In genomic region chr2:31870683-31871082, GRCm38 (mm10) we compare ENCODE assay signal across 17 mouse cellular contexts. TPM values are rescaled to one million over a fixed set of nuclear protein-coding genes. Genes with fewer than 3 reads are reported as not detected.
"Had no signal": no experiment of that assay in that cellular context is flagged by ENCODE, and none has a peak within 500 bp of the region (broad histone marks: within the 10 kb centered on the region; RNA-seq: fewer than 3 reads in every experiment).

No protein-coding gene starts in this region.

- H3K27ac ChIP-seq: neural tube, embryonic 12.5 days; neural tube, embryonic 13.5 days; stomach, embryonic 15.5 days; stomach, postnatal 0 days had no signal

- H3K36me3 ChIP-seq: neural tube, embryonic 12.5 days; neural tube, embryonic 13.5 days; stomach, embryonic 15.5 days had no signal

- H3K4me3 ChIP-seq: neural tube, embryonic 12.5 days; neural tube, embryonic 13.5 days; stomach, embryonic 15.5 days had no signal

- H3K9ac ChIP-seq: neural tube, embryonic 12.5 days; neural tube, embryonic 13.5 days; stomach, embryonic 15.5 days had no signal

- H3K9me3 ChIP-seq: neural tube, embryonic 12.5 days; neural tube, embryonic 13.5 days; stomach, embryonic 15.5 days had no signal

- H3K4me1 ChIP-seq: stomach, embryonic 15.5 days had no signal

- DNase-seq: retina, postnatal 1 day; right cerebral cortex, adult 18-20 months; right cerebral cortex, postnatal 14 days; right cerebral cortex, postnatal 25 days; right cerebral cortex, postnatal 4 days; spleen, adult 18-20 months; thymus, adult 18-20 months; thymus, adult 2 months; thymus, postnatal 14 days; thymus, postnatal 25 days; thymus, postnatal 36 days; thymus, postnatal 4 days had no signal

- H3K27me3 ChIP-seq: neural tube, embryonic 12.5 days; neural tube, embryonic 13.5 days had no signal

- H3K4me2 ChIP-seq: neural tube, embryonic 12.5 days; neural tube, embryonic 13.5 days; stomach, embryonic 15.5 days had no signal

RNA-seq across cellular contexts. Expression of gene Fibcd1, which starts 24.9 kb away (rescaled TPM):
- polyA plus RNA-seq: stomach, embryonic 14.5 days had no signal
